Mouse (Mus musculus) 3134 (cell line): ENCODE data around the gene Cops3.

ENCODE experiments used
- DNase-seq: peaks from one replicate; pipeline ENCODE4 v3.0.0-alpha.2; 2011; ENCODE audit warnings: low spot score; ENCODE audit not compliant: insufficient read length; ENCODE audit errors: extremely low read depth

Cops3 gene

DNA sequence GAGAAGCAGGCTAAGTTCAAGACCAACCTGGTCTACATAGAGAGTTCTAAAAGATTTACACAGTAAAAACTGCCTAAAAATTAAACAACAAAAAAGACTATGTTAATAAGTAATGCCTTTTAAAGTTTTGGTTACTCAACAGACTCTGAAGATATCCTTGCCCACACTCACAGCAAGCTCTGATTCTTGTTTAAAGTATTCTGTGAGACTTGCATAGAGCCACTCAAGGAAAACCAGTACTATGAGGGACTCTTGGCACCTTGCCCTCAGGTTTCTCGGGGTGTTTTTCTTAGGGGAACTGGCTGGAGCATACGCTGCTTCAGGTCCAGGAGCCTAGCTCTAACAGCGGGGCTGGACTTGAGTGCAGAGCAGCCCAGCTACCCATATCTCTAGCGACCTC lies 60.2 kb downstream of the Cops3 start:
- no peak for DNase-seq

- no peak for DNase-seq
Measured at GRCm38 (mm10) chr11:59778874-59779223, 60.8 kb downstream of the Cops3 start.

DNA sequence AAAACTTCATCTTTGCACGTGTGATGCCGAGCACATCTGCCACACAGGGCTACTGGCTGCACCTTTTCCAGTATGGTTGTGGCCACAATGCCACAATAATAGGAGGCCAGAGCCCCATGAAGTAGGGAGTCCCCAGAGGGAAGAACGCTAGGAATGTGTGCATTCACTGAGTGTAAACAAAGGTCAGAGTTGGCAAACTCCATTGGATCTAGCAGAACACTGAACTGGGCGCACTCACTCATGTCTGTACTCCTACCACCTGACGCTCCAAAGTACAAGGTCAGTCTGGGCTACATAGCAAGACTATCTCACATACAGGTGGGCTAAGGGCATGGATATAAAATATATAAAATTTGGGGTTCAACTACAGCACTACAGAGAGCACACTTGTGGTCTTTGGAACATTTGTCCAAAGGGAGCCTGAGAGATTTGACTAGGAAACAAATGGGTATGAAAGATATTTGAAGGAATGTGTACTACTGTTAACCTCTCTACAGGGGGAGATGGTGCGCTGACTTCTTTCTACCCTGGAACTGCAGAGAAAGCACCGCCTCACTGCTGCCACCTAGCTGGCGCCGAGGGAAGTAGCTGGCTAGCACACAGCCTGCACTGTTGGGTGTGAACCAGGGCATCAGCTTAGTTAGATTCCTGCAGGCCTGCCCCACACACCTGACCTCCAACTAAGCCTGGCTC lies 61.3 kb downstream of the Cops3 start:
- peak; percentile 45 for DNase-seq

GRCm38 (mm10) chr11:59777259-59777658 lies 62.4 kb downstream of the Cops3 start:
- DNase-seq: no peak

GRCm38 (mm10) chr11:59775435-59776148 lies 64.0 kb downstream of the Cops3 start:
- no peak for DNase-seq

GRCm38 (mm10) chr11:59774522-59774921 lies 65.1 kb downstream of the Cops3 start:
- DNase-seq: no peak

- DNase-seq: no peak
Measured at GRCm38 (mm10) chr11:59772902-59773301, 66.7 kb downstream of the Cops3 start.

GRCm38 (mm10) chr11:59772291-59772690 lies 67.3 kb downstream of the Cops3 start:
- no peak for DNase-seq

- no peak for DNase-seq
Measured at GRCm38 (mm10) chr11:59770753-59771152, 68.9 kb downstream of the Cops3 start.

DNA sequence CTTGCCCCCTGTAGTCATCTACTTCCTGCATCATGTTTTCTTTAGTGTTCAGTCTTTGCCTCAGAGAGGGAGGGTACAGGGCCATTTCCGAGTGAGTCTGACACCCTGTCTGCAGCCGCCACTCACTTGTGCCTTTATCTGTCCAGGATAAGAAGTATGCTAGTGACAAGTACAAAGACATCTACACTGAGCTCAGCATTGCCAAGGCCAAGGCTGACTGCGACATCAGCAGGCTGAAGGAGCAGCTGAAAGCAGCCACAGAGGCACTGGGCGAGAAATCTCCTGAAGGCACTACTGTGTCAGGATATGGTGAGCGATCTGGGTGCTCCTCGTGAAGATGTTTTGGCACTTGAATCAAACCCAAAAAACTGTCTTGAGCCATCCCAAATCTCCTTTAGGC lies 69.9 kb downstream of the Cops3 start:
- DNase-seq: no peak

DNA sequence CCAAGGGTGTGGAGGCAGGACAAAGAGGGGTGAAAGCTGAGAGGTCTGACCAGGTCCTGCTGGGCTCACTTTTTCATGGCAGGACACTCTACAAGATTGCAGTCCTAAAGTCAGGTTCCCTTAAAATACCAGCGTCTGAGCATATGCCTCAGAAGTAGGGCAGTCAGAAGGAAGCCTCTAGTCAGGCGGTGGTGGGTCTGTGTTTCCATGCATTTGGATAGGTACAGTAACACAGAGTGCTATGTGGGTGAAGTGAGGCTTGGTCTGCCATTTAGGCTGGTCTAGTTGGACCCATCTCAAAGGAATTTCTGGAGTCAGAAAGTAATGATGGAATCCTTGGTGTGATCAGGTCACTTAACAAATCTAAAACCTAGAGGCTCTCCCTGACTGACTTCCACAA lies 70.3 kb downstream of the Cops3 start:
- no peak for DNase-seq
